Mouse (Mus musculus): ENCODE data around the gene Gm6526. TPM values are rescaled to one million over a fixed set of nuclear protein-coding genes. Genes with fewer than 3 reads are reported as not detected.
"Not testable (repeated sequence)": the region's sequence is repeated elsewhere in the genome, so short reads cannot be mapped to it uniquely, and the experiment has no call there.

Gene Gm6526
- polyA plus RNA-seq (2012; ENCODE audit: insufficient read depth, insufficient read length, missing spikeins): not detected in 2 replicates

DNA sequence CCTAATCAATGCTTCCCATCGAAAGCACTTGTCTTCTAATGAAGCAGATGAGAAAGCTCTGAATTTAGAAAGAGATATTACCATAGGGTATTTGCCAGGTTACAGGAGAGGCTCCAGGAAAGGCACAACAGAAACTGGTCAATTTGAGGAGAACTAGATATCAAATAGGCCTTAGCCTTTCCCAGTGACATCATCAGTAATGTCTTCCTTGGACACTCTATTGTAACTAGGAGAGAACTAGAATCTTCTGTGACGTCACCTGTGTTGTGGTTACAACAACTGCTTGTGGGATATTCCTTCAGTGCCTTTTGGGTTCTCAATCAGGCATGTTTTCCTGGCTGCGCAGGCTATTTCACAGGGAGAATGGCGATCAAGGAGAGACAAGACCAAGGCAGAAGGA is at the start of gene Gm6526:
Gm6526 (plus strand) TSS at position 301 of the 400 bp plus-strand sequence.
- not testable (repeated sequence) for H3K27ac ChIP-seq (replicated peaks; ENCODE audit: low read depth, low read length); H3K4me1 ChIP-seq (ENCODE audit: control insufficient read depth, insufficient read depth, insufficient read length, low read length)

DNA sequence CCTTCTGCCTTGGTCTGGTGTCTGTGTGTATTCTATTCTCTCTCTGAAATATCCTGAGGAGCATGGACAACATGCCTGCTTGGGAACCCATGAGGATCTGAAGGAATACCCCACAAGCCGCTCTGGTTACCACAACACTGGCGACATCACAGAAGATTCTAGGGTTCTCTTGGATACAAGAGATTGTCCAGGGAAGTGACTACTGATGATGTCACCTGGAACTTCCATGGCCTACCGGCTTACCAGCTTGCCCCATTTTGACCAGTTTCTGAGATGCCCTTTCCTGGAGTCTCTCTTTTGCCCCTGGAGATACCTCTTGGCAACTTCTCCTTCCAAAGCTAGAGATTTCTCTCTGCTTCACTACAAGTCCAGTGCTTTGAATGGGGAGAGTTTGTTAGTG is 20.3 kb upstream of the Gm6526 start, which contains the start of gene Gm16506:
Gm16506 (minus strand) TSS at position 101 of the 400 bp plus-strand sequence.
- H3K4me1 ChIP-seq (ENCODE audit: control insufficient read depth, insufficient read depth, insufficient read length, low read length); H3K4me3 ChIP-seq (ENCODE audit: insufficient read depth, low read depth, low read length); H3K27ac ChIP-seq (replicated peaks; ENCODE audit: low read depth, low read length): not testable (repeated sequence)

More for the DNA sequence above, at the start of gene Gm6526:
- H3K4me3 ChIP-seq (ENCODE audit: insufficient read depth, low read depth, low read length): not testable (repeated sequence)

DNA sequence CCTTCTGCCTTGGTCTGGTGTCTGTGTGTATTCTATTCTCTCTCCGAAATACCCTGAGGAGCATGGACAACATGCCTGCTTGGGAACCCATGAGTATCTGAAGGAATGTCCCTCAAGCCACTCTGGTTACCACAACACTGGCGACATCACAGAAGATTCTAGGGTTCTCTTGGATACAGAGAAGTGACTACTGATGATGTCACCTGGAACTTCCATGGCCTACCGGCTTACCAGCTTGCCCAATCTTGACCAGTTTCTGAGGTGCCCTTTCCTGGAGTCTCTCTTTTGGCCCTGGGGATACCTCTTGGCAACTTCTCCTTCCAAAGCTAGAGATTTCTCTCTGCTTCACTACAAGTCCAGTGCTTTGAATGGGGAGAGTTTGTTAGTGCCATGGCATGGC is 37.0 kb downstream of the Gm6526 start, which contains the start of gene Gm8180:
Gm8180 (minus strand) TSS at position 101 of the 400 bp plus-strand sequence.
- not testable (repeated sequence) for H3K27ac ChIP-seq (replicated peaks; ENCODE audit: low read depth, low read length); H3K4me3 ChIP-seq (ENCODE audit: insufficient read depth, low read depth, low read length); H3K4me1 ChIP-seq (ENCODE audit: control insufficient read depth, insufficient read depth, insufficient read length, low read length)

DNA sequence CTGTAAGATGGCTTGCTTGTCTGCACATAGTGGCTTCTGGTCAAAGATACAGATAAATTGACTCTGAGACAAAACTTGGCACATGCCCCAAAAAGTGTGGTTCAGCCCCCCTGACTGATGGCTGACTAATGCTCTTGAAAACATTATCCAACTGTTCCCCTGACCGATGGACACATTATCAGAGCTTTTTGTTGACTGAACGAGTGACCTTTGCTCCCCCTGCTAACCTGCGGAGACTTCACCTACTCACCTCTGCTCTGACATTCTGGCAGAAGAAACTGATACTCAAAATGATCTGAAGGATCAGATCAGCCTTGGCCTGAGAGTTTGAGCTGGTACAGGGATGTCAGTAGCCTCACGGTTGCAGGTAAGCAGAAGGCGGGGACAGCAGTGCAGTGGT is 46.1 kb downstream of the Gm6526 start:
- not testable (repeated sequence) for H3K27ac ChIP-seq (replicated peaks; ENCODE audit: low read depth, low read length); H3K4me1 ChIP-seq (ENCODE audit: control insufficient read depth, insufficient read depth, insufficient read length, low read length); H3K4me3 ChIP-seq (ENCODE audit: insufficient read depth, low read depth, low read length)

DNA sequence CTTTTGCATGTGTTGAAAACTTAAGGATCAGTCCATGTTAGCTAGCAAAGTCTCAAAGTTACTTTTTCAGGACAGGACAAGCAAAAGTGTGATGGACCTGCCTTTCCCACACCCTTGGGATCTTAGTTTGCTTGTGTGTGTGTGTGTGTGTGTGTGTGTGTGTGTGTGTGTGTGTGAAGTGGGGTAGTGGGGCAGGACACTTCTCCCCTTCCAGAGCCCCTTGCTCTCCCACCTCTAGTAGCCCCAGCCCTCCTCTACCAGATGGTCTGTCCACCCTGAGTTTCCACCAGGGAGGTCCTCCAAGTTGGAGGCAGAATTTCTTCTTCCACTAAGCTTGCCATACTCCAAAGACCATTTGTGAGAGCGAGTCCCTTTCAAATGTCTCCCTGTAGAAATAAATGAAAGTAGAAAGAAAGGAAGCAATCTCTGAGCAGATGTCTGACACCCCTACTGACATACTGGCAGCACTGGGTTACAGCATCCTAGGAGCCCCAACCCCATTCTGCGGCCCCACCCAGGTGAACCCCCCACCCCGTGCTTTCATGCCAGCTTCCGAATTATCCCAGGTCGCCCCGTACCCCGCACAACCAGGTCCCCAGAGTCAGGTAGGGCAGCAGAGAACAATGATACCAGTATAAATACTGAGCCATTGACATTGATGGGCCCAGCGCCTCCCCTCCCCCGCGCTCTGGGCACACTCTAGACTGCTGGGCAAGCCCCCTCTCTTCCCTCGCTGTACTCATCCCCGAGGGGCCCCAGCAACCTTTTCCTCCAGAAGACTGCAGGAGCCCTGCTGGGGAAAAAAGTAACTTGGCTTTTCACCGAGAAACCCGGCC is 48.6 kb downstream of the Gm6526 start:
- Histone ChIP-seq H3K27ac (replicated peaks; ENCODE audit: low read depth, low read length) (no peak overlapping the region), H3K4me1 (ENCODE audit: control insufficient read depth, insufficient read depth, insufficient read length, low read length) (no peaks in the 10 kb centered on the region; the same call in 1 of the 2 replicates), H3K4me3 (ENCODE audit: insufficient read depth, low read depth, low read length) (peak overlapping the region; percentile 51; the same call in 1 of the 2 replicates)

DNA sequence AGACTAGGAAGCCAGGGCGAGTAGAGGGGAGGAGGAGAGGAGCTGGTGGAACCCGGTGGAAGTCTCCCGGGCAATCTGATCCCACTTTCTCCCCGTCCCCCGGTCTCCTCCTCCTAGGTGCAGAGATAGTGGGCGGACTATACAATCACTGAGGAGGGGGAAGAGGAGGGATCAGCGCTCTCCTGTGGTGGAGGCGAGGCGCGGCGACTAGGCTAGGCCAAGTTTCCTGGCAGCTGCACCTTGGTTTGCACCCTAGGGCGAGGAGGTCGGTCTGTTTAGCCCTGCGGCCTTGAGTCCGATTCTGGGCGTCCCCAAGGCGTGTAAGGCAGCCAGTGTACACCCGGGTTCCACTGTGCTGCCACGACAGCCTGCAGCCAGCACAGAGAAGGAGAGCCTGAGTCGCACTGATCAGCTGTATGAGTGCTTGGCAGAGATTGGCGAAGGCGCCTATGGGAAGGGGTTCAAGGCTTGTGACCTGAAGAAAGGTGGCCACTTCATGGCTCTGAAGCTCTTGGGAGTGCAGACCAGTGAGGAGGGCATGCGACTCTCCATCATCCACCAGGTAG is 49.3 kb downstream of the Gm6526 start:
- peak overlapping the region; percentile 51 for H3K4me3 ChIP-seq (ENCODE audit: insufficient read depth, low read depth, low read length)
- not testable (repeated sequence) for H3K27ac ChIP-seq (replicated peaks; ENCODE audit: low read depth, low read length); H3K4me1 ChIP-seq (ENCODE audit: control insufficient read depth, insufficient read depth, insufficient read length, low read length)

DNA sequence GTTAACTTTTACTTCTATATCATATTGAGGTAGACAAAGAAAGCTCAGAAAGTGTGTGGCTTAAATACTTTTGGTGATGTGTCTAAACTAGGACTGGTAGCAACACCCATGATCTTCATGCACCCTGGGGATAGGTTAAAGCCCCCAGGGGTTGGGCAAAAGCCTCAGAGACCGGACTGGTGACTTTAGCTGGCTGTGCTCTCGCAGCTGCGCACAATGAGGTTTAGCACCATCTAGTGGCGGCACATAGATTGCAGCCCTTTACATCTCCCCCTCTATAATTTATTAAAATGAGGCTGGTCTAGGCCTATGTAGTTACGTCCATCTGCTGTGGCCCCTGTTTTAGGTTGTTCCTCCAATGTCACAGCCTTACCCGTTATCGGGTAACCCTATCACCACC is 56.8 kb downstream of the Gm6526 start:
- H3K4me1 ChIP-seq (ENCODE audit: control insufficient read depth, insufficient read depth, insufficient read length, low read length); H3K4me3 ChIP-seq (ENCODE audit: insufficient read depth, low read depth, low read length); H3K27ac ChIP-seq (replicated peaks; ENCODE audit: low read depth, low read length): not testable (repeated sequence)

Other genes starting within 250 kb of the Gm6526 start
- 1.0 TPM in 1 of 2 replicates, not detected in the other for gene Gm5799, start 204.3 kb upstream of the Gm6526 start, polyA plus RNA-seq (2012; ENCODE audit: insufficient read depth, insufficient read length, missing spikeins)
- gene Gm17654, start 168.7 kb upstream of the Gm6526 start, polyA plus RNA-seq (2012; ENCODE audit: insufficient read depth, insufficient read length, missing spikeins): not detected in 2 replicates
- not detected in 2 replicates for gene Gm10375, start 139.9 kb upstream of the Gm6526 start, polyA plus RNA-seq (2012; ENCODE audit: insufficient read depth, insufficient read length, missing spikeins)
- gene Gm8165, start 70.7 kb upstream of the Gm6526 start, polyA plus RNA-seq (2012; ENCODE audit: insufficient read depth, insufficient read length, missing spikeins): not detected in 2 replicates
- 3.3 and 6.3 TPM in 2 replicates for gene Gm7324, start 50.0 kb upstream of the Gm6526 start, polyA plus RNA-seq (2012; ENCODE audit: insufficient read depth, insufficient read length, missing spikeins)
- not detected in 2 replicates for gene Gm16506, start 20.4 kb upstream of the Gm6526 start, polyA plus RNA-seq (2012; ENCODE audit: insufficient read depth, insufficient read length, missing spikeins)
- gene Gm8180, start 36.9 kb downstream of the Gm6526 start, polyA plus RNA-seq (2012; ENCODE audit: insufficient read depth, insufficient read length, missing spikeins): not detected in 2 replicates
- gene Ear1, start 127.7 kb downstream of the Gm6526 start, polyA plus RNA-seq (2012; ENCODE audit: insufficient read depth, insufficient read length, missing spikeins): not detected in 2 replicates
- gene Ear10, start 175.7 kb downstream of the Gm6526 start, polyA plus RNA-seq (2012; ENCODE audit: insufficient read depth, insufficient read length, missing spikeins): not detected in 2 replicates
- gene Gm8113, start 177.5 kb downstream of the Gm6526 start, polyA plus RNA-seq (2012; ENCODE audit: insufficient read depth, insufficient read length, missing spikeins): not detected in 2 replicates
- not detected in 2 replicates for gene Ang5, start 209.2 kb downstream of the Gm6526 start, polyA plus RNA-seq (2012; ENCODE audit: insufficient read depth, insufficient read length, missing spikeins)